8 mouse cellular contexts compared by ENCODE assay signal in the genomic region with DNA sequence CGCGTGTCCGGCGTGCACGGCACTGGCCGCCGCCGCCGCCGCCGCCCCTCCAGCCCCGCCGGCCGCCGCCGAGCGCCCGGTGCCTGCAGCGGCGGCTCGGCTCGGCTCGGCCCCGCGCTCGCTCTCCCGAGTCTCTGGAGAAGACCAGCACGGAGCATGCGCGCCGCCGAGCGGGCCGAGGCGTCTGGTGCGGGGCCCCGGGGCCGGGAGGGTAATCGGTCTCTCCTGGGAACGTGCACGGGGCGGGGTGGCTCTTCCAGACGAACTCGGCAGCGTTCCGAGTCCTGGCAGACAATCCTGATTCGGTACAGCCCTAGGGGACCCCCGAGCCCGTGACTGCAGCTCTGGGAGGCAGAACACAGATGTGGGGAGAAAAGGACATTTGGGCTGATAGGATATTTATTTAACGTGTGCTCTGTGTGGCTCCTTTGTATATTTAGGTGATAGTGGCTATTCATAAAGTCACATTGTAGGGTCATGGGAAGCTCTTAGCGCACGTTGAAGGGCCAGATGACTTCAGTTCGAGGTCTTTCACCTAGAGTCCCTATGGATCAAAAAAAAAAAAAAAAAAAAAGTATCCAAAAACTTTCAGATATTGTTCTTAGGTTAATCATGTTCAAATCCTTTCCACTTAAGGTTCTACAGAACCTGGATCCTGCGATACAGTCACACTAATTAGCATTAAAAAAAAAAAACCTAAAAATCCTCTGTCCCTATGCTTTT. TPM values are rescaled to one million over a fixed set of nuclear protein-coding genes. Genes with fewer than 3 reads are reported as not detected.
DNase-seq lines count a peak whose midpoint lies in the region; ATAC-seq and TF ChIP-seq lines count a peak whose summit lies in the region.

No protein-coding gene starts in this region.

- TF ChIP-seq POLR2A in heart, adult 2 months (IDR thresholded peaks at IDR 0.05; ENCODE audit: insufficient read depth, low read depth, low read length): peak; percentile 52

- under 1% methylated on average over 52 of the region's 54 CpGs for WGBS in embryonic facial prominence, embryonic 13.5 days
- 4% methylated on average over 51 of the region's 54 CpGs for WGBS in heart, adult 2 months
- WGBS in limb, embryonic 15.5 days: under 1% methylated on average over 29 of the region's 54 CpGs
- WGBS in midbrain, postnatal 0 days: under 1% methylated on average over 32 of the region's 54 CpGs

- DNase-seq in A20 (ENCODE audit: low read depth, low spot score): peak; percentile 85
- peak; percentile 73 to 80 for DNase-seq in adrenal gland, postnatal 4 days (ENCODE audit: low spot score in 2 of 2)
- DNase-seq in heart, adult 2 months: peak; percentile 90 to 91
- peak; percentile 81 to 85 for DNase-seq in kidney, adult 8-10 months
- DNase-seq in midbrain, postnatal 0 days (ENCODE audit: low spot score): peak; percentile 88
- DNase-seq in spleen, postnatal 14 days (ENCODE audit: low spot score in 2 of 2): peak; percentile 73 to 74

- peak overlapping the region; percentile 99 for H3K9ac ChIP-seq in embryonic facial prominence, embryonic 13.5 days
- H3K9ac ChIP-seq in heart, adult 2 months (ENCODE audit: low read depth, low read length): peak overlapping the region; percentile 99
- H3K9ac ChIP-seq in limb, embryonic 15.5 days: peak overlapping the region; percentile 98
- H3K9ac ChIP-seq in midbrain, postnatal 0 days (replicated peaks; ENCODE audit: low read length, poor library complexity, severe bottlenecking): peak overlapping the region; percentile 93

- peaks cover 3% of the 10 kb centered on the region; the same call in 1 of the 2 replicates for H3K79me2 ChIP-seq in heart, adult 2 months (replicated peaks; ENCODE audit: control insufficient read depth, insufficient read depth, low read length)

- peak overlapping the region; percentile 63 for H3K4me2 ChIP-seq in embryonic facial prominence, embryonic 13.5 days
- peak overlapping the region; percentile 67 for H3K4me2 ChIP-seq in limb, embryonic 15.5 days
- peak overlapping the region; percentile 78 for H3K4me2 ChIP-seq in midbrain, postnatal 0 days (ENCODE audit: low read depth, low read length, poor library complexity, severe bottlenecking)

- peaks cover 9% of the 10 kb centered on the region for H3K4me1 ChIP-seq in embryonic facial prominence, embryonic 13.5 days
- H3K4me1 ChIP-seq in heart, adult 2 months (ENCODE audit: control insufficient read depth, insufficient read depth, low read length): peaks cover 10% of the 10 kb centered on the region
- H3K4me1 ChIP-seq in limb, embryonic 15.5 days: peaks cover 20% of the 10 kb centered on the region
- H3K4me1 ChIP-seq in midbrain, postnatal 0 days (ENCODE audit: insufficient read depth, low read length): no peaks in the 10 kb centered on the region; the same call in 1 of the 2 replicates

- TF ChIP-seq CTCF in heart, adult 2 months (IDR thresholded peaks at IDR 0.05): peak; percentile 20
- peak; percentile 8; the same call in 1 of the 2 replicates for TF ChIP-seq CTCF in midbrain, postnatal 0 days (IDR thresholded peaks at IDR 0.05)

- ATAC-seq in embryonic facial prominence, embryonic 13.5 days (ENCODE audit: insufficient number of reproducible peaks, insufficient read depth, low FRiP score, low TSS enrichment, low read depth): peak; percentile 85
- ATAC-seq in limb, embryonic 15.5 days (ENCODE audit: insufficient number of reproducible peaks, low FRiP score, low TSS enrichment, low read depth): peak; percentile 83
- peak; percentile 83 for ATAC-seq in midbrain, postnatal 0 days (ENCODE audit: low FRiP score)

- H3K36me3 ChIP-seq in embryonic facial prominence, embryonic 13.5 days: no peaks in the 10 kb centered on the region
- H3K36me3 ChIP-seq in heart, adult 2 months (ENCODE audit: control insufficient read depth, insufficient read depth, low read length): peaks cover 5% of the 10 kb centered on the region
- no peaks in the 10 kb centered on the region for H3K36me3 ChIP-seq in limb, embryonic 15.5 days
- H3K36me3 ChIP-seq in midbrain, postnatal 0 days (ENCODE audit: insufficient read depth, low read length): no peaks in the 10 kb centered on the region

- no peak for TF ChIP-seq EP300 in heart, adult 2 months (IDR thresholded peaks at IDR 0.05; ENCODE audit: insufficient read depth, low read depth, low read length)

- intact Hi-C loops in heart, adult 2 months (cut with DNase I): loop anchor here (5.0 kb wide), 4 partner anchors 35 to 320 kb away; partner anchors contain the start of gene Vcpkmt

- no peaks in the 10 kb centered on the region for H3K9me3 ChIP-seq in embryonic facial prominence, embryonic 13.5 days
- no peaks in the 10 kb centered on the region for H3K9me3 ChIP-seq in limb, embryonic 15.5 days
- H3K9me3 ChIP-seq in midbrain, postnatal 0 days (ENCODE audit: low read length): no peaks in the 10 kb centered on the region

- peak overlapping the region; percentile 95 for H3K27ac ChIP-seq in embryonic facial prominence, embryonic 13.5 days
- H3K27ac ChIP-seq in heart, adult 2 months: peak overlapping the region; percentile 96
- peak overlapping the region; percentile 97 for H3K27ac ChIP-seq in limb, embryonic 15.5 days
- peak overlapping the region; percentile 96 for H3K27ac ChIP-seq in midbrain, postnatal 0 days (ENCODE audit: low read depth, low read length)

- H3K27me3 ChIP-seq in embryonic facial prominence, embryonic 13.5 days: no peaks in the 10 kb centered on the region
- H3K27me3 ChIP-seq in heart, adult 2 months (ENCODE audit: control insufficient read depth, insufficient read depth, low read length): no peaks in the 10 kb centered on the region
- no peaks in the 10 kb centered on the region for H3K27me3 ChIP-seq in limb, embryonic 15.5 days
- no peaks in the 10 kb centered on the region for H3K27me3 ChIP-seq in midbrain, postnatal 0 days (ENCODE audit: insufficient read depth, low read length)

- peak overlapping the region; percentile 95 for H3K4me3 ChIP-seq in embryonic facial prominence, embryonic 13.5 days
- peak overlapping the region; percentile 69 for H3K4me3 ChIP-seq in heart, adult 2 months
- peak overlapping the region; percentile 66 for H3K4me3 ChIP-seq in limb, embryonic 15.5 days
- H3K4me3 ChIP-seq in midbrain, postnatal 0 days (ENCODE audit: low read depth, low read length): peak overlapping the region; percentile 97

RNA-seq across cellular contexts. Expression of gene Sos2, which starts 0.6 kb away (rescaled TPM):
- total RNA-seq in adrenal gland, postnatal 4 days (2021): 10 to 100 TPM; 41.9 to 45.5 TPM
- 12.9 and 13.3 TPM in 2 replicates for polyA plus RNA-seq in embryonic facial prominence, embryonic 13.5 days (2015; fragmentation: Nextera tagmentation; extraction: Ambion mirVana)
- 10 to 100 TPM; 33.7 to 38.5 TPM for total RNA-seq in heart, adult 2 months (2021)
- polyA plus RNA-seq in heart, adult 2 months (2012; rRNA removed): 21.3 and 33.1 TPM in 2 replicates
- 8.3 and 10.1 TPM in 2 replicates for polyA plus RNA-seq in limb, embryonic 15.5 days (2015; fragmentation: Nextera tagmentation; extraction: Ambion mirVana)
- total RNA-seq in midbrain, postnatal 0 days (2014; rRNA removed): 32.3 and 33.6 TPM in 2 replicates
- polyA plus RNA-seq in midbrain, postnatal 0 days (2015; fragmentation: Nextera tagmentation; extraction: Ambion mirVana): 6.3 and 7.7 TPM in 2 replicates

RNA-seq across cellular contexts. Expression of gene L2hgdh, which starts 42.4 kb away (rescaled TPM):
- total RNA-seq in adrenal gland, postnatal 4 days (2021): 10 to 100 TPM; 21.3 to 22.3 TPM
- 16.8 and 17.5 TPM in 2 replicates for polyA plus RNA-seq in embryonic facial prominence, embryonic 13.5 days (2015; fragmentation: Nextera tagmentation; extraction: Ambion mirVana)
- 10 to 100 TPM; 41.9 to 49.4 TPM for total RNA-seq in heart, adult 2 months (2021)
- 13.8 and 33.4 TPM in 2 replicates for polyA plus RNA-seq in heart, adult 2 months (2012; rRNA removed)
- polyA plus RNA-seq in limb, embryonic 15.5 days (2015; fragmentation: Nextera tagmentation; extraction: Ambion mirVana): 18.0 and 22.7 TPM in 2 replicates
- total RNA-seq in midbrain, postnatal 0 days (2014; rRNA removed): 11.0 and 14.8 TPM in 2 replicates
- polyA plus RNA-seq in midbrain, postnatal 0 days (2015; fragmentation: Nextera tagmentation; extraction: Ambion mirVana): 9.7 and 9.8 TPM in 2 replicates

RNA-seq across cellular contexts. Expression of gene Atp5s, which starts 42.5 kb away (rescaled TPM):
- total RNA-seq in adrenal gland, postnatal 4 days (2021): 10 to 100 TPM; 18.6 TPM
- polyA plus RNA-seq in embryonic facial prominence, embryonic 13.5 days (2015; fragmentation: Nextera tagmentation; extraction: Ambion mirVana): 30.4 and 39.3 TPM in 2 replicates
- total RNA-seq in heart, adult 2 months (2021): 10 to 100 TPM; 31.5 to 34.7 TPM
- 22.5 and 56.1 TPM in 2 replicates for polyA plus RNA-seq in heart, adult 2 months (2012; rRNA removed)
- polyA plus RNA-seq in limb, embryonic 15.5 days (2015; fragmentation: Nextera tagmentation; extraction: Ambion mirVana): 28.3 and 28.8 TPM in 2 replicates
- total RNA-seq in midbrain, postnatal 0 days (2014; rRNA removed): 19.8 and 41.7 TPM in 2 replicates
- polyA plus RNA-seq in midbrain, postnatal 0 days (2015; fragmentation: Nextera tagmentation; extraction: Ambion mirVana): 39.1 and 44.4 TPM in 2 replicates

Comparison
In these comparisons a context has a peak if more than half of its experiments do, and no peak if none do; other contexts are left out.
1. Peak in every context shown above with its lines: DNase-seq, ATAC-seq, H3K4me3 ChIP-seq and H3K27ac ChIP-seq.